In genomic region chr10:74789245-74789644, GRCm38 (mm10) we compare ENCODE assay signal across 25 mouse cellular contexts.
"Had no signal": no experiment of that assay in that cellular context is flagged by ENCODE, and none has a peak within 500 bp of the region (broad histone marks: within the 10 kb centered on the region; RNA-seq: fewer than 3 reads in every experiment).

No protein-coding gene starts in this region.

- H3K4me3 ChIP-seq: heart, embryonic 13.5 days; heart, embryonic 15.5 days; hindbrain, embryonic 13.5 days; hindbrain, embryonic 15.5 days; kidney, embryonic 15.5 days; layer of hippocampus, adult 2 months; left cerebral cortex, adult 2 months; limb, embryonic 10.5 days; limb, embryonic 12.5 days; liver, embryonic 12.5 days had no signal

- H3K27ac ChIP-seq: heart, embryonic 13.5 days; heart, embryonic 15.5 days; hindbrain, embryonic 13.5 days; hindbrain, embryonic 15.5 days; hindbrain, postnatal 0 days; kidney, embryonic 15.5 days; kidney, postnatal 0 days; layer of hippocampus, adult 2 months; left cerebral cortex, adult 2 months; limb, embryonic 10.5 days; limb, embryonic 12.5 days; liver, embryonic 12.5 days; liver, embryonic 14.5 days had no signal

- H3K4me2 ChIP-seq: heart, embryonic 11.5 days; heart, embryonic 13.5 days; heart, embryonic 15.5 days; hindbrain, embryonic 13.5 days; hindbrain, embryonic 15.5 days; kidney, embryonic 15.5 days; limb, embryonic 12.5 days; liver, embryonic 12.5 days had no signal

- H3K4me1 ChIP-seq: heart, embryonic 13.5 days; heart, embryonic 15.5 days; hindbrain, embryonic 13.5 days; hindbrain, embryonic 15.5 days; kidney, embryonic 15.5 days; limb, embryonic 10.5 days; limb, embryonic 12.5 days; liver, embryonic 12.5 days had no signal

- H3K36me3 ChIP-seq: heart, embryonic 13.5 days; heart, embryonic 15.5 days; hindbrain, embryonic 13.5 days; hindbrain, embryonic 15.5 days; kidney, embryonic 15.5 days; limb, embryonic 10.5 days; limb, embryonic 12.5 days; liver, embryonic 12.5 days had no signal

- H3K27me3 ChIP-seq: heart, embryonic 13.5 days; heart, embryonic 15.5 days; hindbrain, embryonic 13.5 days; hindbrain, embryonic 15.5 days; kidney, embryonic 15.5 days; limb, embryonic 12.5 days; liver, embryonic 12.5 days had no signal

- DNase-seq: gastrocnemius, postnatal 14 days; gastrocnemius, postnatal 36 days; heart, adult 18-20 months; heart, postnatal 14 days; heart, postnatal 36 days; kidney, adult 11 months; kidney, adult 2 months; kidney, adult 9 months; kidney, postnatal 14 days; kidney, postnatal 4 days had no signal

- H3K9me3 ChIP-seq: heart, embryonic 13.5 days; heart, embryonic 15.5 days; hindbrain, embryonic 13.5 days; hindbrain, embryonic 15.5 days; kidney, embryonic 15.5 days; limb, embryonic 10.5 days; limb, embryonic 12.5 days; liver, embryonic 12.5 days had no signal

- H3K9ac ChIP-seq: heart, embryonic 13.5 days; heart, embryonic 15.5 days; hindbrain, embryonic 13.5 days; hindbrain, embryonic 15.5 days; kidney, embryonic 15.5 days; limb, embryonic 12.5 days; liver, embryonic 12.5 days; liver, embryonic 14.5 days had no signal

- ATAC-seq: hindbrain, postnatal 0 days; intestine, embryonic 16.5 days; liver, embryonic 12.5 days had no signal
